Mouse (Mus musculus) embryonic fibroblast, embryonic 13.5 days (primary cell): ENCODE measurements around the gene Axdnd1. TPM values are rescaled to one million over a fixed set of nuclear protein-coding genes. Genes with fewer than 3 reads are reported as not detected.
"Not testable (repeated sequence)": the region's sequence is repeated elsewhere in the genome, so short reads cannot be mapped to it uniquely, and the experiment has no call there.

Source experiments
- H3K27ac ChIP-seq: 2 replicates; pipeline ENCODE4 v1.5.1; 2012; ENCODE audit warnings: low read length, control low read depth, inconsistent platforms; ENCODE audit not compliant: insufficient read depth
- H3K4me1 ChIP-seq: 2 replicates; pipeline ENCODE4 v1.6.1; 2011; ENCODE audit warnings: low read length; ENCODE audit not compliant: control insufficient read depth, insufficient read depth
- H3K4me3 ChIP-seq: 2 replicates; pipeline ENCODE4 v1.5.1; 2011; ENCODE audit warnings: mild to moderate bottlenecking, control low read depth, low read length; ENCODE audit not compliant: insufficient read depth
- CTCF ChIP-seq: IDR thresholded peaks from 2 replicates; pipeline ENCODE4 v1.5.1; 2011; ENCODE audit warnings: mild to moderate bottlenecking, control low read depth, low read length, moderate library complexity, borderline replicate concordance; ENCODE audit not compliant: insufficient read depth
- POLR2A ChIP-seq: IDR thresholded peaks from 2 replicates; pipeline ENCODE4 v1.6.1; 2011; ENCODE audit warnings: low read depth, mild to moderate bottlenecking, control low read depth, low read length, moderate library complexity
- polyA plus RNA-seq: library from polyadenylated mRNA; stranded (reverse); fragments of >200 nt; gene quantifications from 2 replicates; pipeline ENCODE4 v1.2.4, GENCODE M21; 2011; ENCODE audit warnings: low read depth; ENCODE audit not compliant: missing spikeins, insufficient read length

Axdnd1 gene
- polyA plus RNA-seq, 1 experiment = 0.76 TPM

DNA sequence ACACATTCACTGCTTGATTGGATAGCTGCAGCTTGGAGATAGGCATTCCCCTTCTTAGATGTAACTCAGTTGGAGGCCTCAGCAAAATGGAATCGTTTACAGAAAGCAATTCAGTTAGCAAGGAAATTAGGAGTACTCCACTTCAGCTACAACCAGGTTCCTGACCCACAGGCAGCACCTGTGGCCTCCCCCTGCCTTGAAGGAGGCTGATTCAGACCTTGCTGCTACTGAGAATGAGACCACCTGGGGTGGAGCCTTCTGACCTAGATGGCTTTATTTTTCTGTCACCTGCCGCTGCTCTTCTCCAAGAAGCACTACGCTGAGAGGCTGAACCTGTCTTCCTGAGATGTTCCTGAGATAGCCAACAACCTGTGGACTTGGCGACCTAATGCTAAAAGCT is 12.4 kb downstream of the Axdnd1 start:
- Histone ChIP-seq H3K4me1 (no peaks in the 10 kb centered on the region), H3K27ac (no peak overlapping the region), H3K4me3 (no peak overlapping the region)
- TF ChIP-seq CTCF = no peak

DNA sequence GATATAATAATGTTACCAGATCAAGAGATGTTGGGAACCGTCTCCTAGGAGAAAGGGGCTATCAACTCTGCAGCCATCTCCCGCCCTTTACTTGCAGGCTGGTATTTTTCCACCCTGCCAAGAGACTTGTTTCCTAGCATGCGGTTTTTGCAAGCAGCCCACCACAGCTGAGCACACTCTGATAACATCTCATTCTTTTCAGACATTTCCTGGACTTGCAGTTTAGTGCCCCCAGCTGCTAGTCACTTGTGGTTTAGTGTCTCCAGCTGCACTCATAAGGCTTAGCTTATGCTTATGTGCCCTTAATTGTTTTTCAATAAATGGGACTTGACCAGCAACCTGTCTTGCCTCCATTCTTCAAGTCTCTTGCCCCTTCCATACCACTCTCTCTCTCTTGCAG is 13.0 kb downstream of the Axdnd1 start:
- no peak for TF ChIP-seq CTCF
- no peak for TF ChIP-seq POLR2A
- H3K27ac ChIP-seq = no peak overlapping the region
- H3K4me3 ChIP-seq = no peak overlapping the region
- H3K4me1 ChIP-seq = no peaks in the 10 kb centered on the region

DNA sequence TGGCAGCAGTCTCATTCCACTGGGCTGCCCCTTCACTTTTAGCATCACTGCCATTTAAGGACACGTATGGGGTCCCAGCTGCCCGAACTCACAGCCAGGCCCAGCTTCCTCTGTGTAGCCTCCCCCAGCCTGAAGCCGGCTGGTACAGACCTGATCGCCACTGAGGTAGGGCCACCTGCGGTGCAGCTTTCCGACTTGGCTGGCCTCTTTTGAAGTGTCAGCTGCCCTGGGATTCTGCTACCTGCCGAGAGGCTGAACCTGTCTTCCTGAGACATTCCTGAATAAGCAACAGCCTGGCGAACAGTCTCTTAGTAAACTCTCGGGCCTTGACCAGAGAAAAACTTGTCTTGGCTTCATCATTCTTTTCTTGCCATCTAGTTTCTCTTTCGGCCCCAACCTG is 17.7 kb downstream of the Axdnd1 start:
- Histone ChIP-seq H3K4me1 (no peaks in the 10 kb centered on the region), H3K4me3 (no peak overlapping the region), H3K27ac (no peak overlapping the region)
- TF ChIP-seq POLR2A (no peak), CTCF (no peak)

DNA sequence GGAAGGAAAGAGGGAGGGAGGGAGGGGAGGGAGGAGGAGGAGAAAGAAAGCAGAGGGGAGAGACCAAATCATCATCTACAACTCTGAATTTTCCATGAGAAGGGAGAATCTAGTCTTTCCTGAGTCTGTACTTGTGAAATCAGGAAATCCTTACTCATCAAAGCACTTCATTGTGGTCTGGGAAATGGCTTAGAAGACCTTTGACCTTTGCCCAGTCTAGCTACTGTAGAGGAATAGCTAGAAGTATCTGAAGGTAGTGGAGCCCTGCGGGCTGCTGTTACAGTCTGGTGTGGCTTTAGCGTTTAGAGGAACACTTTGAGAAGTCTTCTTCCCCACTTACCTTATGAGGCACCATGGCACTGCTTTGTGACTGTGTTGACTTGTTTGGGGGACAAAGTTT is 18.5 kb downstream of the Axdnd1 start:
- no peak overlapping the region for H3K4me3 ChIP-seq
- TF ChIP-seq POLR2A (no peak), CTCF (no peak)
- no peaks in the 10 kb centered on the region for H3K4me1 ChIP-seq
- no peak overlapping the region for H3K27ac ChIP-seq

DNA sequence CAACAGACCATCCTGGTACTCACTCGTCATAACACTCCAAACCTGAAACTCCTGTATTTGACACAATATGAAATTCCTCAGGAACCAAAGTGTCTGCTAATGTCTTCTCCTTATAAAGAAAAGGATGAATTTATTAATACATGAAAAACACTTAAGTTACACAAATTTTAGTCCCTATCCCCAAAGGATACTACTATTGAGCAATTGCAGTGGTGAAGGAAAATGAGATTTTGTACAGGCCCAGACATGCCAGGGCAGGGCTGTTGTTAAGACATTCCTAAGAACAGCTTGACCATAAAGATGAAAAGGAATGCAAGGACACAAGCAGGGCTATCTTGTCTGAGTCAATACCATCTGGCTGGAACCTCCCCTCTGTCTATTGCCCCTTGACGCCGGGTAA is 20.8 kb downstream of the Axdnd1 start:
- H3K4me3 ChIP-seq, H3K4me1 ChIP-seq, H3K27ac ChIP-seq: not testable (repeated sequence)

DNA sequence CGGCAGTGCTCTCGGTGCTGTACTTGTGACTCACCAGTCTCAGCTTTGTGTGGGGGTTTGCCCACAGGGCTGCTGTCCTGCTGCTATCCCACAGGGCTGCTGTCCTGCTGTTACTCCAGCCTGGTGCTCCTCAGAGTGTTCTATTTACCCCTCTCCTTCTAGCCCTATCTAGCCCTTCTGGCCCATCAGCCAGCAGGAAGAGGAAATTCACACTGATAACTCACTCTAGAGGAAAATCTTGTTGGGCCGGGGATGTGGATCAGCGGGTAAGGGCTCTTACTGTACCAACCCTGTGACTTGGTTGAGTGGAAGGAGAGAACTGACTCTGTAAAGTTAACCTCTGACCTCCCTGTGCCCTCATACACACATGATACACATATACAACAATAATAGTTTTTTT is 27.8 kb downstream of the Axdnd1 start:
- no peak overlapping the region for H3K27ac ChIP-seq
- H3K4me1 ChIP-seq = no peaks in the 10 kb centered on the region
- no peak for TF ChIP-seq CTCF
- no peak for TF ChIP-seq POLR2A
- no peak overlapping the region for H3K4me3 ChIP-seq

DNA sequence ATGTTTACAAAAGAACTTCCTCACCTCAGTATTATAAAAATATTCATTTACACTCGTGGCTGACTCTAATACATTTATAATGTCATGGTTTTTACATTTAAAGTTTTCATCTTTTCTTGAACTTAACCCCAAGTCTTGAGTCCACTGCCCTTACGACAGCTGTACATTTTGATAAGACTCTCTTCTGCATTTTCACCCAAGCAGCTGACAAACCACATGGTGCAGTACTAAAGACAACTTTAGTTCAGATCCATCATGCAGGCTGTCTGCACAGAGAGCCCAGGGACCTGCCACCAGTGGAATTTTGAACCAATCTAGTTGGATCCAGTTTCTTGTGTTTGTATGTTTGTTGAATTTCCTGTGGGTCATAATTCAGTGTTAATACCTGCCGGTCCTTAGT is 34.1 kb downstream of the Axdnd1 start:
- no peak for TF ChIP-seq CTCF
- TF ChIP-seq POLR2A = no peak
- Histone ChIP-seq H3K4me3 (no peak overlapping the region), H3K4me1 (no peaks in the 10 kb centered on the region), H3K27ac (no peak overlapping the region)

DNA sequence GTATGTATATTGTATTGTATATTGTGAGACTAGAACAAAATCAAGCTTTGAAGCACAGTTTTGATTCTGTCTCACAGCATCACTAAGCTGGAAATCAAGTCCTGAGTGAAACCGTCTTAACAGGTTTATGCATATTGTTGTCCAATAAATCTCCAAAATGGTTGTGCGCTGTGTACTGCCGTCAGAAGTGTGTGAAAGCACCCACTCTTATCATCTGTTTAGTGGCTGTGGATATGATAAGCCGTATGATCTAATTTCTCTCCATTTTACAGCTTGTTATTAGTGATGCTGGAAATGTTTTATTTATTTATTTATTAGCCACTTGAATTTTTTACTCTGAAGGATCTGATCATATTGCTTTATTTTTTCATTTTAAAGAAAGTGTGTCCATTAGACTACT is 34.7 kb downstream of the Axdnd1 start:
- Histone ChIP-seq H3K4me1 (no peaks in the 10 kb centered on the region), H3K4me3 (no peak overlapping the region), H3K27ac (no peak overlapping the region)
- TF ChIP-seq CTCF = no peak
- no peak for TF ChIP-seq POLR2A

DNA sequence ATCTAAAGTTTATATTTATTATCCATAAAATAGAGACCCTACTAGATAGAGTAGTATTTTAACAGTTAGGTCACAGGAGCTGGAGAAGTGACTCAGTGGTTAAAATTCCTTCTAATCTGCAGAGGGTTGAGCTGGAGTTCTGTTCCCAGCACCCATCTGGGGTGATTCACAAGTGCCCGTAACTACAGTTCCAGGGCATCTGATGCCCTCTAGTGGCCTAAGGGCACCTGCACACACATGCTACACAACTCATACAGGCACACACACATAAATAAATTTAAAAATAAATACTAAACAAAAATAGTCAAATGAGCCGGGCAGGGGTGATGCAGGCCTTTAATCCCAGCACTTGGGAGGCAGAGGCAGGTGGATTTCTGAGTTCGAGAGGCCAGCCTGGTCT is 39.7 kb downstream of the Axdnd1 start:
- Histone ChIP-seq H3K27ac (no peak overlapping the region), H3K4me1 (no peaks in the 10 kb centered on the region), H3K4me3 (no peak overlapping the region)
- TF ChIP-seq CTCF = peak; percentile 9; the same call in 1 of the 2 replicates
- no peak for TF ChIP-seq POLR2A

DNA sequence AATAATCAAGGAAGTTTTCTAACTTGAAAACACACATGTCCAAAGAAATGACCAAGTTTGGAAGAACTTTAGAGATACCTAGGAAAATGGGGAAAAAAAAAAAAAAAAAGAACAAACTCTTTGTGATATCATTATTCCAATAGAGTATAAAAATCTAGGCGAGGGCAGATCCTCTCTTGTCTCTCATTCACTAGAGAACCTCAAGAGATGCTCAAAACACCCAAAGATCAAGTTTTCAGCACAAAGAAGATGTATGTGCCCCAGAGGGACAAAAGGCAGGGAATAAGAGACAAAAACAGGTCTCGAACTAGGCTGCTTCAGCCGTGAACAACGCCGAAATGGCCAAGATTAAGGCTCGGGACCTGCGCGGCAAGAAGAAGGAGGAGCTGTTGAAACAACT is 55.2 kb downstream of the Axdnd1 start, which contains the start of gene Gm2000:
Gm2000 (plus strand) TSS at position 301 of the 400 bp plus-strand sequence.
- Histone ChIP-seq H3K27ac (no peak within 1 kb of the TSS), H3K4me3 (no peak within 1 kb of the TSS), H3K4me1 (no peaks in the 10 kb centered on the region)
- TF ChIP-seq POLR2A = no peak

DNA sequence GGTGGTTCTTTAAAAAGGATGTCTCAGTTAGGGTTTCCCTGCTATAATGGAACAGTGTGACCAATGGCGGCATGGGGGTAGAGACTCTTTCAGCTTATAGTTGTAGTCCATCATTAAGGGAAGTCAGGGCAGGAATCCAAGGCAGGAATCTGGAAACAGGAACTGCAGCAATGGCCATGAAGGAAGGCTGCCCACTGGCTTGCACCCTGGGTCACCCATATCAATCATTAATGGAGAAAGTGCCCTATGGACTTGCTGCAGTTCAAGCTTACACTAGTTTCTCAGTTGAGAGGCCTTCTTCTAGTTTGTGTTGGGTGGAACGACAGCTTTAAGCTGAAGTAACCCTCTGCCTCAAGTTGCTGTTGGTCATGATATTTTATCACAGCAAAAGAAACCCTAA is 68.5 kb downstream of the Axdnd1 start:
- TF ChIP-seq CTCF = no peak
- no peak for TF ChIP-seq POLR2A
- Histone ChIP-seq H3K4me1 (no peaks in the 10 kb centered on the region), H3K4me3 (no peak overlapping the region), H3K27ac (no peak overlapping the region)

DNA sequence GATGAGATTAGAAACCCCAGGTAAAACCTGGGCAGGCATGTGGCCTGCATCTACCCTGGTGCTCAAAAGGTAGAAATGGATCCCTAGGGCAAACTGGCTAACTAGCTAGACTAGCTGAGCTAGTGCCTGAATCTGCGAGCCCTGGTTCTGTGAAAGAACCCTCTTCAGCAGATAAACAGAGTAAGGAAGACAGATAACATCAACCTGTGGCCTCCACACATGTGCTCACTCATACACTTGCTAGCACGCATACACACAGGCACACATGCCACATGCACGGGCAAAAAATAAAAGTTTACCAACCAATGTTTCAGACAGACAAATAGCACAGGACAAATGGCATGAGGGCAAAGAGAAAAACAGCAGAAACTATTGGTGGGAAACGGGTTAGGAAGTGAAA is 70.5 kb downstream of the Axdnd1 start:
- Histone ChIP-seq H3K4me3 (no peak overlapping the region), H3K4me1 (no peaks in the 10 kb centered on the region), H3K27ac (no peak overlapping the region)
- TF ChIP-seq CTCF = no peak
- TF ChIP-seq POLR2A = no peak
